Mouse (Mus musculus) lung, embryonic 15.5 days (tissue): Measurements from ENCODE around the gene Snrk. TPM values are rescaled to one million over a fixed set of nuclear protein-coding genes. Genes with fewer than 3 reads are reported as not detected.

Experiments
- ATAC-seq: fragments of 200-750 bp; cut with Nextera tagmentation; 2 replicates; pipeline ENCODE4 v1.8.0; 2017; ENCODE audit warnings: moderate number of reproducible peaks, borderline replicate concordance; ENCODE audit not compliant: low FRiP score, low TSS enrichment; ENCODE audit errors: extremely low read depth
- H3K27ac ChIP-seq: fragments of 300-500 bp; sonication (generic); 2 replicates; pipeline ENCODE4 v1.5.1; 2015; ENCODE audit warnings: moderate library complexity, mild to moderate bottlenecking, inconsistent platforms
- H3K27me3 ChIP-seq: fragments of 300-500 bp; sonication (generic); 2 replicates; pipeline ENCODE4 v1.6.1; 2015; ENCODE audit warnings: inconsistent platforms
- H3K36me3 ChIP-seq: fragments of 300-500 bp; sonication (generic); 2 replicates; pipeline ENCODE4 v1.6.1; 2015; ENCODE audit warnings: inconsistent platforms
- H3K4me1 ChIP-seq: fragments of 300-500 bp; sonication (generic); 2 replicates; pipeline ENCODE4 v1.6.1; 2015; ENCODE audit warnings: inconsistent platforms
- H3K4me2 ChIP-seq: fragments of 300-500 bp; sonication (generic); 2 replicates; pipeline ENCODE4 v1.6.1; 2015; ENCODE audit warnings: inconsistent platforms, mild to moderate bottlenecking, moderate library complexity
- H3K4me3 ChIP-seq: fragments of 300-500 bp; sonication (generic); 2 replicates; pipeline ENCODE4 v1.5.1; 2015; ENCODE audit warnings: mild to moderate bottlenecking, inconsistent platforms
- H3K9ac ChIP-seq: fragments of 300-500 bp; sonication (generic); 2 replicates; pipeline ENCODE4 v1.6.1; 2015; ENCODE audit warnings: inconsistent platforms
- H3K9me3 ChIP-seq: fragments of 300-500 bp; sonication (generic); 2 replicates; pipeline ENCODE4 v1.6.1; 2016; ENCODE audit warnings: inconsistent platforms
- WGBS: fragments of 180-500 bp; shearing (Covaris S2); methylation state at CpG from one replicate; pipeline ENCODE4 v1.1.7; 2015; 5-methylcytosine and 5-hydroxymethylcytosine counted together
- polyA plus RNA-seq: library from polyadenylated mRNA; unstranded; fragments of >200 nt; fragmentation: Nextera tagmentation; extraction: Ambion mirVana; gene quantifications from 2 replicates; pipeline ENCODE4 v1.2.1, GENCODE M21; 2015

The Snrk gene
- polyA plus RNA-seq, 1 experiment from 2014 or later: 83.3 TPM

DNA sequence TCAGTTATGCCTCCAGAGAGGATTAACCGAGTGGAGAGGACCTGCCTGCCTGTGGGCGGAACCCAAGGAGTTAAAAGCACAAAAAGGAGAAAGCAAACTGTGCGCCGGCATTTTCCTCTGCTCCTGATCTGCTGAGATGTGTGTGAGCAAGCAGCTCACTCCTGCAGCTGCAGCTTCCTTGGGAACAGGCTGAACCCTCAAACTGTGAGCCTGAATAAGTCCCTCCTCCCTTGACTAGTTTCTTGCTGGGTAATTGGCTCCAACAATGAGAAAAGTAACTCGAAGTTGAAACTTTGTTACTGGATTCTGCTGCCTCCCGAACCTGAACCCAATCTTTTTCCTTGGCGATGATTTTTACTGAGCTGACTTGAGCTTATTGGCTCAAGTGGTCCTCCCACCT lies 25.9 kb upstream of the Snrk start:
- no peak overlapping the region for H3K4me2 ChIP-seq
- no peak overlapping the region for H3K9ac ChIP-seq
- H3K9me3 ChIP-seq: no peaks in the 10 kb centered on the region
- H3K4me1 ChIP-seq: peaks cover 39% of the 10 kb centered on the region
- no peaks in the 10 kb centered on the region for H3K36me3 ChIP-seq
- no peaks in the 10 kb centered on the region for H3K27me3 ChIP-seq
- peak overlapping the region; percentile 86 for H3K27ac ChIP-seq
- ATAC-seq: no peak
- 40% methylated on average over 7 of the region's 7 CpGs for WGBS
- no peak overlapping the region for H3K4me3 ChIP-seq

DNA sequence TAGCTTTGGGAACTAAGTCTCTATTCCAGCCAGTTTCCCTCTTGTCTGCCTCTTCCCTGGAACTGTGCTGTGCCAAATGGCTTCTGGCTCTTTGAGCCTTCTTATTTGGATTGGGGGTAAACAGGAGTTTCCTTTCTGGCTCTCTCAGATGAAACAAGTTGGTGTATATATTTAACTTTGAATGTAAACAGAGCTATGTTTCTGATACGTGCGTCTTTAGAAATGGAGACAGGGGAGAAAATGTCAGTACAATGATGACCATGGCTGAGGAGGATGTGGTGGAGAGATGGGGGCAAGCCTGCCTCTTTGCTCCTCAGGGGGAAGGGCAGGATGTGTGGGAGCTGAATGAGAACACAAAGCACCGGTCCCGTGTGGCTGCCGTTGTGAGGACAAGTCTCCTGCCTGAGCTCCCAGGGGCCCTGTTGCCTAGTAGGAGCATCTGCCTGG lies 25.3 kb upstream of the Snrk start:
- ATAC-seq: peak; percentile 88
- peak overlapping the region; percentile 86 for H3K27ac ChIP-seq
- H3K36me3 ChIP-seq: no peaks in the 10 kb centered on the region
- H3K4me3 ChIP-seq: no peak overlapping the region
- no peaks in the 10 kb centered on the region for H3K9me3 ChIP-seq
- 8% methylated on average over 5 of the region's 5 CpGs for WGBS
- H3K27me3 ChIP-seq: no peaks in the 10 kb centered on the region
- H3K9ac ChIP-seq: no peak overlapping the region
- peak overlapping the region; percentile 12 for H3K4me2 ChIP-seq
- peaks cover 32% of the 10 kb centered on the region for H3K4me1 ChIP-seq

DNA sequence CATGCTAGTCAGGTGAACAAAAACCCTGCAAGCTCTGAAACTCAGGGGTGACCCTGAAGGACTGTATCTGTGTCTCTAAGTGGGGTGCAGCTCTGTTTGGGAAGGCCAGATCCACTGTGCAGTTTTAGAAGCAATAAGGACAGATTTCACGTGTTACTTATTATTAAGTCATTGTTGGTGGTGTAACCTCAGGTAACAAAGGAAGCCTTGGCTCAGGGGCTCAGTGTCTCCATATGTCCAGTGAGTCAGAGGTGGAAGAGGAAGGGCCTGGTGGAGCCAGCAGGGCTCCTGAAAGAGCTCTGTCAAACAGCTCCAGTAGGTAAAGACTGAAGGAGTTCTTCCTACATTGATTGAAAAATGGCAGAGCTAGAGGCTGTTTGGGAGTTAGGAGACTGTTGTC lies 22.9 kb upstream of the Snrk start:
- H3K4me3 ChIP-seq: no peak overlapping the region
- H3K4me2 ChIP-seq: no peak overlapping the region
- 75% methylated on average over 1 of the region's 1 CpGs for WGBS
- H3K27ac ChIP-seq: no peak overlapping the region
- no peaks in the 10 kb centered on the region for H3K9me3 ChIP-seq
- H3K4me1 ChIP-seq: peaks cover 26% of the 10 kb centered on the region
- H3K36me3 ChIP-seq: no peaks in the 10 kb centered on the region
- H3K9ac ChIP-seq: no peak overlapping the region
- no peak for ATAC-seq
- no peaks in the 10 kb centered on the region for H3K27me3 ChIP-seq

DNA sequence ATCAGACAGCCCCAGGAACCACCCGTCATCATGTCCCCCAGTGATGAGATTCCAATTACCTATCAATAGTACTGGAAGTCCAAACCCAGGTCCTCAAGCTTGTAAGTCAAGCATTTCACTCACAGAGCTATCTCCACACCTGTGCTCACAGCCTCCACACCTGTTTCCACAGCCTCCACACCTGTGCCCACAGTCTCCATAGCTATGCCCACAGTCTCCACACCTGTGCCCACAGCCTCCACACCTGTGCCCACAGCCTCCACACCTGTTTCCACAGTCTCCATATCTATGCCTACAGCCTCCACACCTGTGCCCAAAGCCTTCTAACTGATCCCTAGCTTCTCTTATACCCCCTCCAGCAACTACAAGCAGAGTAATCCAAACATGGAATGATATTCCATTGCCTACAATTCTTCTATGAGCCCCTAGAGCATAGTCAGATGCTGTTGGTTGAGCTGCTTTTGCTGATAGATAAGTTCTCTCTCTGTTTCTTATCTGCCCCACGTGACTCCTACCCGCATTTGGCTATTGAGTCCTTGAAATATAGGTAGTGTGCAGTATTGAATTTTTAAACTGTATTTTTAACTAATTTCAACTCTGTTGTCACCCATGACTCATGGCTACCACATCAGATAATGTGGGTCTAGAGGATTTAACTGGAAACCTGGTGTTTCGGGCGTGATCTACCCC lies 20.1 kb upstream of the Snrk start:
- Histone ChIP-seq H3K27ac (no peak overlapping the region), H3K27me3 (no peaks in the 10 kb centered on the region), H3K36me3 (no peaks in the 10 kb centered on the region), H3K9ac (no peak overlapping the region), H3K4me3 (no peak overlapping the region), H3K9me3 (no peaks in the 10 kb centered on the region), H3K4me1 (peaks cover 10% of the 10 kb centered on the region), H3K4me2 (no peak overlapping the region)
- no peak for ATAC-seq
- WGBS: 89% methylated on average over 5 of the region's 5 CpGs

DNA sequence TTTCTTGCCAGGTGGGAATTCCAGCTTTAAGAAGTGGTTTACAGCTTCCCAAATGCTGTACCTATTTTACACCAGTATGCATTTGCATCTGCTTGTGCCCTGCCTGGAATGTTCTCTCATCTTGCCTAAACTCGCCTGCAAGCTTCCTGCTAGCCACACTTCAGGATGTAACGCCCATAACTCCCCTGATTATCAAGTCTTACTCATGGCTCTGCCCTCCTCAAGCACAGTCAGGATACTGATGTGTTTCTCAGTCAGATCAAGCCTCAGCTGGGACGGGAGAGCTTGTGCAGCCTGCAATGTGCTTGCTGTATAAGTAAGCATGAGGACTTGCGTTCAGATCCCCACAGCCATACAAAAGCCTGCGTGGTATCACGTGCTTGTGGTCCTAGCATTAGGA lies 19.5 kb upstream of the Snrk start:
- no peak for ATAC-seq

DNA sequence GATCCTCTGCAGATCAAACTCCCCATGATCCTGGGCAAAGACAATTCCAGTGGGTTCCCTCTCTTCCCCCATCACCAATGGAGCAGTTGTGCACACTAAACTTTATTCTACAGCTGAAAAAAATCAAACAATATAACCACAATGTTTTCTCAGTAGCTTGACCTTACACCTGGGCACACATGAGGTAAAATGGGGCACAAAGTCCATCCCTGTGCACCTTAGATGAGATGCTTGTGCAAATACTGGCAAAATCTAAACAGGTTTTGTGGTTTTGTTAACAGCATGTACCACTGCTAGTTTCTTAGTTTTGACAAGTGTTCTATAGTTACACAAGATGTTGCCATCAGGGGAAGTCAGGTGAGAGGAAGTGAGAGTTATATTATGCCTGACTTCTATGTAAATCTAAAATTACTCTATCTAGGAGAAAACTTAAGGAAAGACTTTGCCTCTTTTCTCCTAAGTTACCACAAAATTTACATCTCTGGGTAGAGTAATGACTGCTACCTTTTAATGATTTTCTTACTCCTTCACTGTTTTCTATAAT lies 16.4 kb upstream of the Snrk start:
- Histone ChIP-seq H3K36me3 (no peaks in the 10 kb centered on the region), H3K4me1 (no peaks in the 10 kb centered on the region), H3K27ac (no peak overlapping the region), H3K4me3 (no peak overlapping the region), H3K4me2 (no peak overlapping the region), H3K27me3 (no peaks in the 10 kb centered on the region), H3K9ac (no peak overlapping the region), H3K9me3 (no peaks in the 10 kb centered on the region)
- ATAC-seq: no peak

More for the DNA sequence above, 19.5 kb upstream of the Snrk start:
- H3K9me3 ChIP-seq: no peaks in the 10 kb centered on the region
- no peaks in the 10 kb centered on the region for H3K27me3 ChIP-seq
- H3K9ac ChIP-seq: no peak overlapping the region
- no peak overlapping the region for H3K4me3 ChIP-seq
- no peaks in the 10 kb centered on the region for H3K36me3 ChIP-seq
- WGBS: 50% methylated on average over 6 of the region's 6 CpGs
- H3K4me1 ChIP-seq: peaks cover 4% of the 10 kb centered on the region
- no peak overlapping the region for H3K4me2 ChIP-seq
- H3K27ac ChIP-seq: no peak overlapping the region

DNA sequence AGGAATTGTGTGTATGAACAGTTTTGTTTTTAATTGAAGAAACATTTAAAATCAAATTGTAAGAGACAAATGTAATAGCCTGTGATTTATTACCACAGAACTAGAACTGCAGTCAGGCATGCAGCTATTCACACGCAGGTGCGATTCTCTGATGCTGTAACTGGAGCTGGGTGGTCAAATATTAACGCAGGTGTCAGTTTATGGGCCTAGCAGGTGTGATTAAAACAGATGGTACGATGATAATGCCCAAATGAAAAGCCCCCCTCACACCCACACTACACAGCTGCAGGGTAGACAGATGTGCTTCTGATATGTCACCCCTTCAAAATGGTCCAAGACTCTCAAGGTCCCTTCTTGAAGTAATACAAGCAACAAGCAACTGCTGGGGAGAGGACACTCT lies 15.9 kb upstream of the Snrk start:
- no peaks in the 10 kb centered on the region for H3K9me3 ChIP-seq
- no peaks in the 10 kb centered on the region for H3K4me1 ChIP-seq
- H3K4me2 ChIP-seq: no peak overlapping the region
- ATAC-seq: no peak
- H3K9ac ChIP-seq: no peak overlapping the region
- 56% methylated on average over 4 of the region's 4 CpGs for WGBS
- no peak overlapping the region for H3K4me3 ChIP-seq
- H3K27ac ChIP-seq: no peak overlapping the region
- H3K27me3 ChIP-seq: no peaks in the 10 kb centered on the region
- no peaks in the 10 kb centered on the region for H3K36me3 ChIP-seq

DNA sequence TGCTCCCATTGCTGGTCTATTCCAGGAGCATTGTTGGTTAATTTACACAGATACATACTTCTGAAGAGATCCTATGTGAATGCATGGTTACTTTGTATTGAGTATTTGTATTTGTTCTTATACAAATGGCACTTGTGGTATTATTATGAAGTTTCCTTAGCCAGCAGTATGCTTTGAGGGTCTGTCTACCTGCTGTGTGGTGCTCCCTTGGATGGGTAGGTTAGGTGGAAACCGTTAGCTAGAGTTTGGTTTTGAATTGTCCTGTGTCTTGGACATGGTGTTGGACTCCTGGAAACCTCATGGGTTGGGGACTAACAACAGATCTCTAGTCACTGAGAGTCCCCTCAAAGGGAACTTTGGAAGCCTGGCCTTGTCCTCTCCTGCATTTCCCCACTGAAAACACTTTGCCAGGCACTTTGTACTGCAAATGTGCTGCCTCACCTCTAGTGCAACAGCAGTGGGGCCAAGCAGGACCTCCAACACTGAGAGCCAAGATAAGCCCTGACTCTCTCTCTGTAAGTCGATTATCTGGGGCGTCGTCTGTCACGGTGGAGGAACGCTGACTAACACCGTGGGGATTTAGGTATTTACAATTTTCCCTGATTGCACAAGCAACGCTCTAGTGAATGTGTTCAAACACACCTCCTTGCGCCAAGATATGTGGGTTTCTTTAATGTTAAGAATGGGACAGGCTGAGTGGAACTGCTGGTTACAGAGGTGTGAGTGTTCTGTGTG lies 13.3 kb upstream of the Snrk start:
- no peak for ATAC-seq
- no peak overlapping the region for H3K4me2 ChIP-seq
- H3K9me3 ChIP-seq: no peaks in the 10 kb centered on the region
- no peak overlapping the region for H3K4me3 ChIP-seq
- no peaks in the 10 kb centered on the region for H3K36me3 ChIP-seq
- no peak overlapping the region for H3K27ac ChIP-seq
- peaks cover 11% of the 10 kb centered on the region for H3K4me1 ChIP-seq
- H3K27me3 ChIP-seq: no peaks in the 10 kb centered on the region
- no peak overlapping the region for H3K9ac ChIP-seq
- 44% methylated on average over 9 of the region's 9 CpGs for WGBS

DNA sequence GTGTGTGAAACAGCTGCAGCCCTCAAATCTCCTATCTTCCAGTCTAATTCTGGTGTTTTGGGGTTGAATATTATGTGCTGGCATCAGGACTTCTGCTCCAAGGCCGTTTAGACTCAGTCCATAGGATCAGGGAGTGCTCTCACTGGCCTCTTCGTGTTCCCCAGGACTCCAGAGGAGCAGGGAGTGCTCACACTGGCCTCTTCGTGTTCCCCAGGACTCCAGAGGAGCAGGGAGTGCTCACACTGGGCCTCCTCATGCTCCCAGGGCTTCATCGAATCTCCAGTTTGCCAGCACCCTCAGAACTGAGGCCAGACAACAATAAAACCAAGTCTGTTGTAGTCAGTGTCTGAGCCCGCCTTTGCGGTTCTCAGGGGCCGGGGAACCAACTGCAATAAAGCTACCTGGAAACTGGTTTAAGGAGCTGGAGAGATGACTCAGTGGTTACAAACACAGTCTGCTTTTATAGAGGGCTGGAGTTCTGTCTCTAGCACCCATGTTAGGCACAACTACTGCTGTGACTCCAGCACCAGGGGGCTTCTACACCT lies 12.7 kb upstream of the Snrk start:
- H3K4me3 ChIP-seq: no peak overlapping the region
- no peak overlapping the region for H3K27ac ChIP-seq
- no peak overlapping the region for H3K9ac ChIP-seq
- H3K27me3 ChIP-seq: no peaks in the 10 kb centered on the region
- 58% methylated on average over 7 of the region's 7 CpGs for WGBS
- H3K36me3 ChIP-seq: no peaks in the 10 kb centered on the region
- ATAC-seq: no peak
- H3K4me2 ChIP-seq: no peak overlapping the region
- H3K9me3 ChIP-seq: no peaks in the 10 kb centered on the region
- H3K4me1 ChIP-seq: peaks cover 11% of the 10 kb centered on the region

DNA sequence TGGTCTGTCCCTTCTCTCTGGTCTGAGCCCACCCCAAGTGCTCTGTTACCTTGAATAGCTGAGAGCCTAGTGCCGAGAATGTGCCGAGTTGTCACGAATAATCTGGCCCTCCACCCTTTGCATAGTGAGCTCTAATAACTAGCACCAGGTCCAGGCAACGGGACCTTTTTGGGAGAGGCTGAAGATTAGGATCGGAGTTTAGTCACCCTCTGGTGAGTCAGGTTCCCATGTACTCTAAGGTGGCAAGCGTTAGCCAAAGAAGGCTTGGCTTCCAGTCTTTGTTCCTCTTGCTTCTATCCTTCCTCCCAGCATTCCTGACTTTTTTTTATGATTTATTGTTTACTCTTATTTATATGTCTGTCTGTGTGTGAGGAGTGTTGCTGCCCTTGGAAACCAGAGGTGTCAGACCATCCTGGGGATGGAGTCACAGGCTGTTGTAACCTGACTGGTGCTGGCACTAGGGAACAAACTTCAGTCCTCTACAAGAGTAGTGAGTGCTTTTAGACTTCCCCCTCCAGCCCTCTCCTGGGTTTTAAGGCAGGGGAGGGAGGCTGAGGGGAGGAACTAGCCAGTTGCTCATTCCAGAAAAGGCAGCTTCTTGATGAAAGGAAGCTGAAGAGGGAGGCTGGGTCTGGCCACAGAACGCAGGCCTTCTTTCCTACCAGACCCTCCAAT lies 9.2 kb upstream of the Snrk start:
- Histone ChIP-seq H3K4me1 (peaks cover 20% of the 10 kb centered on the region), H3K9ac (no peak overlapping the region), H3K4me2 (no peak overlapping the region), H3K9me3 (no peaks in the 10 kb centered on the region), H3K4me3 (no peak overlapping the region), H3K27ac (peak overlapping the region; percentile 37; the same call in 1 of the 2 replicates), H3K36me3 (no peaks in the 10 kb centered on the region), H3K27me3 (no peaks in the 10 kb centered on the region)
- ATAC-seq: no peak
- WGBS: 53% methylated on average over 7 of the region's 7 CpGs

DNA sequence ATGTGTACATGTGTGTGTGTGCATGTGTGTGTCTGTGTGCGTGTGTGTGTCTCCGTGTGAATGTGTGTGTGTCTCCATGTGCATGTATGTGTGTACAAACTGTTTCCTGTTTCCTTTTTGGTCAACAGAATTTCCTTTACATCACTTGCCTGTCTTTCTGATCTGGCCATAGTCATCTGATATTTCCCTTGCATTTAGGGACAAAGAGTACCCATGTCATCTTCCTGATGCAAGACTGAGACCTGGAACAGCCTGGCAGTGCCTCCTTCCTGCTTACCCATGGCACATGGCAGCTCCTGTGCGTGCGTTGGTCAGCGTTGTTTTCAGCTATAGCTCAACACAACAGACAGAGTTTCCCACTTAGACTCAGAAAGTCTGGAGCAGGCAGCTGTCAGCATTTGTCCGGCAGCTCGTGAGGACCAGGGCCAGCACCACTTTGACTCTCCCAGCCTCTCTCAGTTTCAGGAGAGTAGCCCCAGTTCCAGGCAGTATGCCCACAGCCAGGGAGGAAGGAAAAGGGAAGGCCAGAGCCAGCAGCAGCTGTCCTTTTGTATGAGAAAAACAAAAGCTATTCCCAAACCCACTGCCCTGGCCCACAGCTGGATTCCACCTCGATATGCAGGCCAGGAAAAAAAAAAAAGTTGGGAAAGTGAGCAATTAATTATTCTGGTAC lies 7.4 kb upstream of the Snrk start:
- no peak overlapping the region for H3K9ac ChIP-seq
- H3K36me3 ChIP-seq: no peaks in the 10 kb centered on the region
- H3K4me1 ChIP-seq: peaks cover 20% of the 10 kb centered on the region
- peak overlapping the region; percentile 84 for H3K27ac ChIP-seq
- no peaks in the 10 kb centered on the region for H3K9me3 ChIP-seq
- no peaks in the 10 kb centered on the region for H3K27me3 ChIP-seq
- no peak overlapping the region for H3K4me2 ChIP-seq
- 48% methylated on average over 8 of the region's 8 CpGs for WGBS
- H3K4me3 ChIP-seq: no peak overlapping the region
- ATAC-seq: peak; percentile 79
